Mouse (Mus musculus): ENCODE data around the gene Nxpe2.
"Not testable (repeated sequence)": the region's sequence is repeated elsewhere in the genome, so short reads cannot be mapped to it uniquely, and the experiment has no call there.

The Nxpe2 gene

DNA sequence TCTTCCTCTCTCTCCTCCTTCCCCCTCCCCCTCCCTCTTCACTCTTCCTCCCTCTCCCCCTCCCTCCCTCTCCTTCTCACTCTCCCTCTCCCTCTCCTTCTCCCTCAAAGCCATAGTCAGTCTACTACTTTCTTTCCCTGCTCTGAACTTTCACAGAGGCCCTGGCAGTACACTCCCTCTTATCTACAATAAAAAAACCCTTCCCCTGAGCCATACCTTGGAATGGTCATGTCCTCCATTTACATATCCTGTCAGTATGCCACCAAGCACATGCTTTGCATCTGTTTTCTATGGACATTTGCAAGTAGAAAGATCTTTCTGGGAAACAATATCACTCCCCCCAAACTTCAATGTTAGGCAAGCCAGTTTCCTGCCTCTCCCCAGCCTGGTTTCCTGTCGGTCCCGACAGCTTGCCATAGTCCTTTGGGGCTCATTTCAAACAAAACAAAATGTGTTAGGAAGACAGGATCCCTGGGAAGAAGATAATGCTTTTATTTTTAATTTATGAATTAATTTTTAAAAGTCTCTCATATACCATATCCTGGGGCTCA lies at the start of gene Nxpe2:
Gene Nxpe2 (minus strand): TSS at position 307 of the 551 bp plus-strand sequence.
- DNase-seq (ENCODE audit: low read depth, low spot score), result no peak

DNA sequence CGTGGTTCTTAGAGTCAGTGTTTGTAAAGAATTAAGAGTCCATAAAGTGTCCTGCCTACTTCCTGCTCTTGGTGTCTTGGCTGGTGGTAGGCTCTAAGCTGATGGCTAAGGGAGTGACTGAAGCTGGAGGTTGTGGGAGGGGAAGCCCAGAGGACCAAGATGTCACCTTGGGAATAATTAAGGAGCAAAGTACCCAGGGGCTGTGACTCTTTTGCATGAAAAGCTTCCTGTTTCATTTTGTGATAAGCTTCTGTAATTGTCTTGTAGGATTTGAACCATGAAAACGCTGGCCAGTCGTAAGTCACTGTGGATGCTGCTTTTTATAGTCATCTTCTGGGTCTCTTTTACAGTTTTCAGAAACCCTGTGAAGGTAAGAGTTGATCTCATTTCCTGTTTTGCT lies 36.7 kb upstream of the Nxpe2 start:
- no peak for DNase-seq (ENCODE audit: low read depth, low spot score)

DNA sequence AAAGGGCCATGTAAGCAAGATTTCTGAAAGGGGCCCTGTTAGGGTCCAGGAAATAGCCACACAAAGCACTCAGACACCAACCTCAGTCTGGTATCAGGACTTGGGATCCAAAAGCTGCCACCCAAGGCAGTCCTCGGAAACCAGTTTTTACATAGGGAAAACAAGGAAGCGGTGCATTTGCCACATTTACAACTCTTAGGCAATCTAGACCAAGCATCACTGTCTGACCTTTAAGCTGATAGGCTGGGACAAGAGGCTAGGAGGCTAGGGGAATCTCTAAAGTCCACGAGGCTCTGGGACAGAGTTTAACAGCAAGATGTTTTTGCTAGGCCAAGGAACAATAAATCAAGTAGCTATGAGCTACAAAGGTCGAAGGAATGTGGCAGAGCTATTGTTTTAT lies 35.2 kb upstream of the Nxpe2 start:
- DNase-seq (ENCODE audit: low read depth, low spot score), result no peak

GRCm38 (mm10) chr9:48374357-48374756 lies 21.1 kb upstream of the Nxpe2 start:
- DNase-seq (ENCODE audit: low read depth, low spot score), result no peak

GRCm38 (mm10) chr9:48373232-48373878 lies 20.1 kb upstream of the Nxpe2 start:
- no peak for DNase-seq (ENCODE audit: low read depth, low spot score)

DNA sequence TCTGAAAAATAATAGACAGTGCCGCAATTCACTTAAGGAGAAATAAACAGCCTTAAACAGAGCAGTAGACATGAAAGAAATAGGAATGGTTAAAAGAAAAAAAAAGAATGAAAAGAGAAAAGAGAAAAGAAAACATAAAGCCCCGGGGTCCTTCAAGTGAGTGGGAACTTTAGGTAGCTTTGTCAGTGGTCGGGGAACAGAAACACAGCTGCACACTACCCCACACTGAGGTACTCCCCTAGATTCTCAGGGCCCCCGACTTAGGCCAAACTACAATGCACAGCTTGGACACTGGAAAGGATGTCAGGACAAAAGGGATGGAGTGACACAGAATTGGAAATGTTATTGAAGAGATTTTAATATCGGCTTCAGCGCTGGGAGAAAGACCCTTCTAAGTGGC lies 9.5 kb upstream of the Nxpe2 start:
- DNase-seq (ENCODE audit: low read depth, low spot score), result no peak

- no peak for DNase-seq (ENCODE audit: low read depth, low spot score)
Measured at GRCm38 (mm10) chr9:48361815-48362631, 8.8 kb upstream of the Nxpe2 start.

DNA sequence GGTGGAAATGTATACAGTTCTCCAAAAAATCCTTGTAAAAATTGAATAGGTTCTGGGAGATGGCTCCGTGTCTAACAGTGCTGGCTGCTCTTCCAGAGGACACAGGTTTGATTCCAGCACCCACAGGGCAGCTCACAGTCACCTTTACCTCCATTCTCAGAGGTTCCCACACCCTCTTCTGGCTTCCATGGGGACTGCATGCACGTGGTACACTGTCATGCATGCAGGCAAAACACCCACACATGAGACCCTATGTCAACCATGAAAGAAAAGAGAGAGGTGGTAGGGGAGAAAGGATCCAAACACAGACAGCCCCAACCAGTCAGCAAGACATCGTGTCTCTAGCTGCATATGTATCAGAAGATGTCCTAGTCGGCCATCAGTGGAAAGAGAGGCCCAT lies 7.6 kb upstream of the Nxpe2 start:
- DNase-seq (ENCODE audit: low read depth, low spot score), result no peak

- DNase-seq (ENCODE audit: low read depth, low spot score), result no peak
Measured at GRCm38 (mm10) chr9:48357097-48357496, 3.8 kb upstream of the Nxpe2 start.

- DNase-seq (ENCODE audit: low read depth, low spot score), result peak; percentile 44
Measured at GRCm38 (mm10) chr9:48354793-48355192, 1.5 kb upstream of the Nxpe2 start.

GRCm38 (mm10) chr9:48354122-48354521 lies 868 bp upstream of the Nxpe2 start:
- no peak for DNase-seq (ENCODE audit: low read depth, low spot score)

DNA sequence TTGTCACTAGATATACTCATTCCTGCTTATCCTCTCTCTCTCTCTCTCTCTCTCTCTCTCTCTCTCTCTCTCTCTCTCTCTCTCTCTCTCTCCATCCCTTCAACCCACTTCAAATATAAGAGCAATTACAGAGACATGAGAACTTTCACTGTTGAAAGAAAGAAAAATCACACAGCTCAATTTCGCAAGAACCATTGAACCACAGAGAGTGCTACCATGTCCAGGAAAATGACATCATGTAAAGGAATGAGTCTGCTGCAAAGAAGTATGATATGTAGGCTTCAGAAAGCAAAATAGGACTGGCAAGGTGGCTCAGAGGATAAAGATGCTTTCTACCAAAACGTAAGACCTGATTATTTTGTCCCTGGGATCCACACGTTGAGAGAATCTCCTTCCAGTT lies 7.4 kb downstream of the Nxpe2 start:
- DNase-seq (ENCODE audit: low read depth, low spot score), result no peak

- DNase-seq (ENCODE audit: low read depth, low spot score), result no peak
Measured at GRCm38 (mm10) chr9:48345456-48345855, 7.8 kb downstream of the Nxpe2 start.

DNA sequence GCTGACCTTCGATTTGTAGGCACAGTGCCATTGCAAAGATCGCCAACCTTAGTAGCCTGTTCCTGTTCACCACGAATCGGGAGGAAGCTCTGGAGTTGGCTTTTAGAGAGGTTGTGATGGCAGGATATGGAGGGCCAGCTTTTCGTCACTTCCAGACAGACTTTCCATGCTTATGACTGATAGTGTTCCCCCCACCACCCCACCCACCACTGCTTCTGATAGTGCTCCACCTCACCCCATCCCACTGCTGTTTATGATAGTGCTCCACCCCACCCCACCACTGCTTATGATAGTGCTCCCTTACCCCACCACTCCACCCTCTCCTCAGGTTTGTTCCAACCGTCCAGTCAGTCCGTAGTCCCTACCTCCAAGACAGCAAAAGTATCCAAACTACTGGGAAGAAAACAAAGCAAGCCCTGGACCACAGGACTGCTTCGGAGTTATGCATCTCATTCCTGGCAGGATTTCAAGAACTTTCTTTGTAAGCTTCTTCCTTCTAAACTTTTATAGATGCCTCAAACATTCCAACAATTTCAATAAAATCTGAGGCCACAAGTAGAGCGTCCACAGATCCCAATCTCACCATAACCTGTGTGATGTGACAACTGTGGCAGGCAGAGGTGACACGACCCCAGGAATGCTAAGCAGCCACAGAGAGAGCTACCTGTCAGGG lies 12.4 kb downstream of the Nxpe2 start:
- DNase-seq (ENCODE audit: low read depth, low spot score), result no peak

DNA sequence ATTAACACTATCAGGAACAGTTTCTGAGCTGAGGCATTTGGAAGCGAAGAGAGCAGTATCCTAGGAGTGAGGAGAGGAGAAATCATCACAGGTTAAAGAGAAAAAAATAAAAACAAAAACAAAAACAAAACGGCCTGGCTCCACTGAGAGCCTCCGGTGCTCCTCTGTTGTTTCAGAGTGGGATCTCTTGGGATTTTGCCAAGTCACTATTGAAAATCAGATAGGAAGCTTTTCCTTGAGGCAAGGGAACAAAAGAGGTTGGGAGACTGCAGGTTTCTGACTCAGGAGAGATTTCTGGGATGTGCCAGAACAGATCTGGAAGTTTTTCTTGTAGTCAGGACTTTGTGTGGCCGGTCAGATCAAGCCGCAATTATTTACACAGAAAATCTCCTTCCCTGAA lies 13.7 kb downstream of the Nxpe2 start:
- DNase-seq (ENCODE audit: low read depth, low spot score), result no peak

DNA sequence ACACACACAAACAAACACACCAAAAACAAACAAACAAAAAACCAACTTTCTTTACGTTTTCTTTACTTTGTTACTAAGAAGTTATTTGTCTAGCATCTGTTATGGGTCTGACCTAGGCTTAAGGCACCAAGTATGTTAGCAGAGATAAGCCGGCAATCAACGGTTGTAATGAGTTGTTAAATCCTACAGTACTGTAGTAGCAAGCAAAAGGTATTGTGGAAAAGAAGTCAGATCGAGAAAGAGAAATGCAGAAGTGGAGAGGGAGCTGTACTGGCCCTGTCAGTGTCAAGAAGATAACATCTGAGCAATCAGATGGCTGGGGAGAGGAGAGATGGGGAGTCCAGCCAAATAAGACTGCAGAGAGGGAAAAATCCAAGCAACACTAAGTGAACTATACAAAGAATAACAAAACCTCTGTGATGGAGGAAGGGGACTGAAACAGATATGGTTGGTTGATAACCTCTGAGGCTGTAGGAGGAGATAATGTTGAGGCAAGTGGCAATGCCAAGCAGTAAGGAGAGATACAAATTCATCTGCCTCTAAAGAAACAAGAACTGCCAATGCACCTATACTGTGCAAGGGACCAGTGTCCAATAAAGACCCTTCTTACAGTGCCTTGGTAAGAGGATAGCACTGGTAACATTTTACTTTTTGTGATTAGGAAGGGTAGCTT lies 14.3 kb downstream of the Nxpe2 start:
- DNase-seq (ENCODE audit: low read depth, low spot score), result no peak

DNA sequence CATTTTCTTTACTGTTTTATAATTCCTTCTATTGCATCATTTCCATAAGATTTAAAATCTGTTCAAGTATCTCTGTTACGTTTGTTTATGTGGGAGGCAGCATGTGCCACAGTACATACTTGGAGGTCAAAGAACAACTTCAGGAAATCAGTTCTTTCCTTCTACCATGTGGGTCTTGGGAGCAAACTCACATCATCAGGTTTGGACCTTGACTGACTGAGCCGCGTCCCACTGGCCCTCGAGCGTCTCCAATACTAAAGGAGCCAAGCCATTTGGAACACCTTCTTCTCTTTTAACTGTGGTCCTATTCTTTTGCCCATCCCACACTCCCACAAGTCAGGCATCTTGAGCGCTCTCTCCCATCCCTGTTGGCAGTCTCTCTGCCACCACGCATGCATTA lies 23.7 kb downstream of the Nxpe2 start:
- DNase-seq (ENCODE audit: low read depth, low spot score), result no peak

DNA sequence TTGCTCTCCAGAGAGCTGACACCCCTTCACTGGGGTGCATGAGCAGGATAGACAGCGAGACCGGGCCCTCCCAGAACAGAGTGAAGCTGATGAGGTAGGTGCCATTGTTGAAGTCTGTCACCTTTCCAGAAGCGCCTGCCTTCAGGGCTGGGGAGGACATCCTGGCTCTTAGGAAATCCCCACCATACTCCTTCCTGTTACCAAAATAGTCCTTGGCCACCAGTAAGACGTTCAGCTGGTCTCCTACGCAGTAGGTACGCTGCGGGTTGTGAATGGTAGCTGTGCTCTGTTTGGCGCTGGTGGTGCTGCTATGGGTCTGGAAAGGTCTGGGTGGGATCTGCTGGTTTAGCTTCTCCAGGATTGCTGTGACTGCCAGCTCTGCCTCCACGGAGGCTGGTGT lies 26.9 kb downstream of the Nxpe2 start:
- DNase-seq (ENCODE audit: low read depth, low spot score), result no peak

DNA sequence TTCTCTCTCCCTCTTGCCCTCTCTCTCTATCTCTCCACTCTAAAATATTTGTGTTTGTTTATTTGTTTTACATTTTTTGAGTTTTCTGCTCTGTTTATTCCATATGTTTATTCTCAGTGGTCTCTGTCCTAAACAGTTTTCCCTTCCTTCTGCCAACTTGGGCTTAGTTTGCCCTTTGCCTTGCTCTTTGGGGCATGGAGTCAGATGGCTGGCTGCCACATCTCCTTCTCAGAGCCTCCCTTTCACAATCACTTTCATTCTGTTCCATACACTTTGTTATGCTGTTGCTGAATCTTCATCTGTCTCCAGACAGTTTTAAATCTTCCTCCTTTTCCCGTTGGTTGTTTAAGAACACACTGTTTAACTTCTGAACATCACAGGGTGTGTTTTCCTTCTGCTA lies 37.4 kb downstream of the Nxpe2 start:
- DNase-seq (ENCODE audit: low read depth, low spot score), result no peak

GRCm38 (mm10) chr9:48314194-48314593 lies 39.1 kb downstream of the Nxpe2 start:
- no peak for DNase-seq (ENCODE audit: low read depth, low spot score)

DNA sequence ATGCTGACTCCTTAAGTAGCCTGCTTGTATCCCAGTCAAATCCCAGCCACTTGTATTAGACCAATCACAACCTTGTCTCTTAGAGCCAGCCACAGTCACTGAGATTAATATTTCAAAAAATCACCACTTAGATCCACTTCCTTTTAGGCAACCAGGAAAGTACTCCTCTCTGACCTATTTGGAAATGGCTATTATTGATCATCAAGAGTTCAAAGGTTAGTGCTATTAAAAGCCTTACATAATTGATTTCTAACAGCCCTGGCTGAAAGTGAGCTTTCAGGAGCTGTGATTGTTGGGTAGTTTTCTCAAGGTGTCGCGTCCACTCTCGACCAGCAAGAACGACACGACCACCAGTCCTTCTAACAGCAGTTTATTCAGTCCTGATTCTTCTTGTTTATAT lies 42.0 kb downstream of the Nxpe2 start:
- no peak for DNase-seq (ENCODE audit: low read depth, low spot score)

DNA sequence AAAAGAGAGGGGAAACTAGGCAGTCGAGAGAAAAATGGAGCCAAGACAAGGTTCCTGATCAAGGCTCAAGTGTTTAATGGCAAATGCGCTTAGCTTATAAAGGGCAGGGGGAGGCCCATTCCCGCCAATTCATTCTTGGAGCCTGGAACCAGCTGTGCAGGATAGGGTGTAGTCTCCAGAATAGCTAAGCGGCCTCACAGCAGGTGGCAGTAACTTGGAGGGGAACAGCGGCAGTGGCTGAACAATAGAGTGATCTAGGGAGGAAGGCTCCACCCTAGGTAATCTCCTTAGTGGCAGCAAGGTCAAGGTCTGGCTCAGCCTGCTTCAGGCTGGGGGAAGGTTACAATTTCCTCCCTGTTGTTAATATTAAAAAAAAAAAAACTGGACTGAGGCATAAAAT lies 49.7 kb downstream of the Nxpe2 start:
- not testable (repeated sequence) for DNase-seq (ENCODE audit: low read depth, low spot score)

Measured in telencephalon, adult 2 months (tissue).